Mouse (Mus musculus) layer of hippocampus, adult 8-10 months (tissue): Measurements from ENCODE around the gene Fcrl5. TPM values are rescaled to one million over a fixed set of nuclear protein-coding genes. Genes with fewer than 3 reads are reported as not detected.
"Not testable (repeated sequence)": the region's sequence is repeated elsewhere in the genome, so short reads cannot be mapped to it uniquely, and the experiment has no call there.

Source experiments
- DNase-seq, 2 experiments: peaks; one replicate each; pipeline ENCODE4 v3.0.0; 2022; ENCODE audit warnings: low spot score in 2 of 2
- total RNA-seq, 4 experiments: library from RNA; stranded (reverse); gene quantifications; 2 replicates each; pipeline ENCODE4 v1.2.4; 2022

Gene Fcrl5
- under 1 TPM in 1 of 4 experiments, not detected in 3; 0.16 TPM for total RNA-seq

GRCm38 (mm10) chr3:87435479-87435878, at the start of gene Fcrl5:
Gene Fcrl5 (plus strand): TSS chr3:87435773.
- no peak for DNase-seq

- no peak for DNase-seq
These were observed 44.6 kb upstream of the Fcrl5 start for GRCm38 (mm10) chr3:87390935-87391334.

DNA sequence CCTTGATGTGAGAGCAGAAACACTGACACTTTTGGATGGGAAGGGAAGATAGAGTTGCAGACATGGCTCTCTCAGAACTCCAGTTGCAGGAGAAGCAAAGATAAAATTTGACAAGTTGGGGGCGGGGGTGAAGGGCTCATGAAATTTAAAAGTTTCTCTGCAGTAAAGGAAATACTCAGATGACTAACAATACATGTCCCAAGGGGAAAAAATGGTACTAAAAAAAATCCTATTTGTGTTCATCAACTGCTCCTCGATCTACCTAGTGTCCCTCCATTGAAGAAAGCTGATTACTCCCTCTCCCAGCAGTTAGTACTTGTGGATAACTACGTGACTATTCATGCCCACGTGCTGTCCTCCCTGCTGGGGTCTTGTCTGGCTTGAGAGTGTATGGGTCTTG, 36.8 kb upstream of the Fcrl5 start:
- DNase-seq: no peak

DNA sequence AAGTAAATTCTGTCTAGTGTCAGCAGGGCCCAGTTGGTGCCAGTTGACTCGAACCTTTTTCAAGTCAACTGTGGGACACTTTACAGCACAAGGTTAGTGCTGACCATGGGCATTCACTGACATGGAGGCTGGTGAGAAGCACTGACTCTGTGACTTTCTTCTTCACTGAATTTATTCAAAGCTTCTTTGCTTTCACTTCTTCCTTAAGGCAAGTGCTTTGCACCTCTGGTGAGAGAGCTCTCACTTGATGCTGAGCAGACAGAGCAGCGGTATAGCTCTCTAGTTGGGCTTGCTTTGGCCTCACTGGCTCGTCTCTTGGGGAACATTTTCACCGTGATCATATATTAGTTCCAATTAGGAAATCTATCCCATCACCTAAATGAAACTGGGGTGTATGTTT, 35.7 kb upstream of the Fcrl5 start:
- DNase-seq: no peak

- no peak for DNase-seq
These were observed 34.3 kb upstream of the Fcrl5 start for GRCm38 (mm10) chr3:87401321-87401720.

GRCm38 (mm10) chr3:87408171-87408570, 27.4 kb upstream of the Fcrl5 start:
- DNase-seq: no peak

DNA sequence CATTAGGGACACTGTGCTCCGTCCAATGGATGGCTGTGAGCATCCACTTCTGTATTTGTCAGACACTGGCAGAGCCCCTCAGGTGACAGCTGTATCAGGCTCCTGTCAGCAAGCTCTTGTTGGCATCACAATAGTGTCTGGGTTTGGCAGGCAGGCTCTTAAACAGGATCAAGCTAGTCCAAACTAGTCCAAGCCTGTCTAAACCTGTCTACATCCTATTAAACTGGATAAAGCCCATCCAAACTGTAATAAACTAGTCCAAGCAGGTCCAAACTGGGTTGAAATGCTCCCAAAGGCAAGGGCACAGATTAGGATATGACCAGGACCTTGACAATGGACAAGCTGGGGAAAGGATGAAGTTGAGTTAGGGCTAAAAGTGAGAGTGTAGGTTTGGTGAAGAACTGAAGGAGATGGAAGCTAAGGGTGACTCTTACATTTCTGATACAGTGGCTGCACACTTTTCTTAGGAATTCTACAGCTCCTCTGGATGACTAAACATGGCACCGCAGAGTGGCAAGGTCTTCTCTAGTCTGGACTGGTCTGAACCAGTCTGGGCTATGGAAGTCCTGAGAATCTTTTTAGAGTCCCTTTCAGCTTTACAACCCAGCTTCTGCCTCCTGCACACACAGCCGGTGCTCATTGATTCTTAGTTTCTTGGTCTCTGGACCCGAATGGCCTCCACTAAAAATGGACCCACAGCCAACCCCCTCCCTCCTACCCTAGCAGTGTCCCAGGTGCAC, 26.2 kb upstream of the Fcrl5 start:
- no peak for DNase-seq

- DNase-seq: no peak
These were observed 25.0 kb upstream of the Fcrl5 start for GRCm38 (mm10) chr3:87410605-87411004.

DNA sequence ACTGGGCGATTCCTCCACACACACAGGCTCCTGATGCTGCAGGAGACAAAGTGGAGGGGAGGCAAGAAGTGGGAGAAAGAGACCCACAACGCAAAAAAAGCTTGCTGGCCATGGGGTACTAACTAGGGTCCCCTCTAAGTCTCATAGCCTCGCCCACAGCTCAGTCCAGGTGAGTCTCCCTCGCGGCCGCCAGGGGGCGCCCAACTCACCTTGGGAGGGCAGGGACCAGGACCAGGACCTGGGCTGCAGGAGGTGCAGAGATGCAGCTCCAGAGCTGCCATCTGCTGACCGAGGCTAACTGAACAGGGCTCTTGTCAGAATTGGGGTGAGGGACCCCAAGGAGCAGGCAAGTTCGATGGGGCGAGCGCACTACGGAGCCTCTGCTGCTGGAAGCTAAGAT, 24.4 kb upstream of the Fcrl5 start:
- no peak for DNase-seq

DNA sequence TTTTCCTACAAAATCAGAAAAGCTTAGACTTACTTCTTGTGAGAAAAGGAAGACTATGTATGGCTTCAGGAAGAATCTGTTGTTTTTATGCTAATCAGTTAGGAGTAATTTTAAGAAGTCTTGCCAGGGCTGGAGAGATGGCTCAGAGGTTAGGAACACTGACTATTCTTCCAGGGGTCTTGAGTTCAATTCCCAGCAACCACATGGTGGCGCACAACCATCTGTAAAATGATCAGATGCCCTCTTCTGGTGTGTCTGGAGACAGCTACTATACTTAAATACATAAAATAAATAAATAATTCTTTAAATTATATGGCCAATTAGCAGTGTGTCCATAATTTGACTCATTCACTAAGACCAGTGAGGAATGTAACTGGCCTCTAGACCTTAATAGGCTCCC, 14.9 kb upstream of the Fcrl5 start:
- DNase-seq: no peak

- no peak for DNase-seq
These were observed 13.1 kb upstream of the Fcrl5 start for GRCm38 (mm10) chr3:87422386-87422910.

- no peak for DNase-seq
These were observed 5.0 kb downstream of the Fcrl5 start for GRCm38 (mm10) chr3:87440586-87440985.

DNA sequence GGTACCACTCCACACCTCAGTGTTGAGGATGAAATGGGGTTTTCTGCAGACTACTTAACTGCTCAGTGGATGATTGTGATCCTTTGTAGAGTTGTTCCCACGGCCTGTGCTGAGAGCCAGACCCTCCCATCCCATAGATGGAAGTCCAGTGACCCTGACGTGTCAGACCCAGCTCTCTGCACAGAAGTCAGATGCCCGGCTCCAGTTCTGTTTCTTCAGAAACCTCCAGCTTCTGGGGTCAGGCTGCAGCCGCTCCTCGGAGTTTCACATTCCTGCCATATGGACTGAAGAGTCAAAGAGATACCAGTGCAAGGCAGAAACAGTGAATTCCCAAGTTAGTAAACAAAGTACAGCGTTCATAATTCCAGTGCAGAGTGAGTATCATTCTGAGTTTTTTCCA, 8.4 kb downstream of the Fcrl5 start:
- DNase-seq: no peak

DNA sequence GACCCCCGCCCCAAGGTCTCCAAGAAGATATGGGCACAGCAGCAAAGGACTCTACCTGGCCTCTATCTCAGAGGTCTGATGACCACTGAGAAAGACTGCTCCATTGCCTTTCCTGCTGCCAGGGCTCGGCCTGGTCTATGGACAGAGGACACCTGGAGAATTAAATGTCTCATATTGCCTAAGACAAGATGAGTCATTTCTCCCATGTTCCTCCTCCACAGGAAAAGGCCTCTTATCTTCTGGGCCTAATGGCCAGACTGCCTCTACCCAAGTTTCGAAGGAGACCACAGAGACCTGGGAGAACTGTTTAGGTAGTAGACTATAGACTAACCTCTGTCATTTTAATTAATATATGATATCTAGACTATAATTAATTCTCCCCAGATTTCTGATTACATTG, 29.9 kb downstream of the Fcrl5 start:
- no peak for DNase-seq

- DNase-seq: no peak
These were observed 31.4 kb downstream of the Fcrl5 start for GRCm38 (mm10) chr3:87467011-87467410.

GRCm38 (mm10) chr3:87467416-87467815, 31.8 kb downstream of the Fcrl5 start:
- DNase-seq: no peak

DNA sequence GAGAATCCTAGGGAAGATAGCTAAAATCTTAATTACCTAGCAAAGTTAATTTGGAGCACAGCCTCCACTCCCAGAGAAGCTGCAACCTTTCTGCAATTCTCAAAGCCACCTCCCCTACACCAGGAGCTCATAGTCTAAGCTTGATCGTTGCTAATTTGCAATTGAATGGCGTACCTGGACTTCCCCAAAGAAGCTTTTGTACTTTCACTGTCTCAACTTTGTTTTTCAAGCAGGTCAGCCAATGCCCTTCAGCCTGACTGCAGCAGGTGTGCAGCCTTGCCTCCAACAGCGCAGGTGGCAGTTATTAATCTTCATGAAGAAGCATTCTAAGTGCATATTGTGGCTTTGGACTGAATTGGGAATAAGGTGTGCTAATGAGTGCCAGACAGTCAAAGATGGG, 42.4 kb downstream of the Fcrl5 start:
- not testable (repeated sequence) for DNase-seq

- not testable (repeated sequence) for DNase-seq
These were observed 43.0 kb downstream of the Fcrl5 start for GRCm38 (mm10) chr3:87478596-87478995.

DNA sequence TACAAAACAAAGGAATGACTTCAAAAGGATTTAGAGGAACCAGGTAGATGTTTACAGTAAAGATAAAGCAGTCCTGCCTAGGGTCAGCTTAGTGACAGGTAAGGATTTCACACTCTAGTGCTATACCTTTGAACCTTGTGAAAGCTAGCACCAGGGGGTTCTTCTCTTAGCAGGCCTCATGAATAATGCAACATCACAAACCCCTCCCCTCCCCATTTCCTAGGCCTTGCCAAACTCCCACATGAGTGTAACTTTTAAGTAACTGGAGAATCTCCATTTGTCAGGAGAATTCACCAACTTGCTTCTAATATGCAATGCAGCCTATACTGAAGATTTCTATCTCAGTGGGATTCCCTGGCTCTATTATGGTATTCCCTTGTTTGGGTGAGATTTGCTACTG, 43.7 kb downstream of the Fcrl5 start:
- DNase-seq: not testable (repeated sequence)

GRCm38 (mm10) chr3:87487392-87487791, 51.8 kb downstream of the Fcrl5 start:
- no peak for DNase-seq

GRCm38 (mm10) chr3:87487911-87488310, 52.3 kb downstream of the Fcrl5 start:
- DNase-seq: no peak

- DNase-seq: no peak
These were observed 62.7 kb downstream of the Fcrl5 start for GRCm38 (mm10) chr3:87498266-87498665.

GRCm38 (mm10) chr3:87499072-87499471, 63.5 kb downstream of the Fcrl5 start:
- DNase-seq: peak; percentile 42 to 75
